Comparison of ENCODE assay signal across 8 mouse cellular contexts in genomic region chr5:140790392-140790791, GRCm38 (mm10). TPM values are rescaled to one million over a fixed set of nuclear protein-coding genes. Genes with fewer than 3 reads are reported as not detected.
A peak's percentile ranks its signal among the peaks of the same experiment; 100 is the strongest.
DNase-seq lines count a peak whose midpoint lies in the region; ATAC-seq and TF ChIP-seq lines count a peak whose summit lies in the region.

No protein-coding gene starts in this region.

- H3K27ac ChIP-seq in kidney, embryonic 14.5 days (ENCODE audit: low read depth, low read length), result peak overlapping the region; percentile 81; the same call in 1 of the 2 replicates
- peak overlapping the region; percentile 88 for H3K27ac ChIP-seq in hindbrain, postnatal 0 days
- peak overlapping the region; percentile 87 for H3K27ac ChIP-seq in midbrain, embryonic 14.5 days (replicated peaks; ENCODE audit: low read depth, low read length)

- no peak overlapping the region for H3K9ac ChIP-seq in kidney, embryonic 14.5 days (ENCODE audit: low read depth, low read length)
- H3K9ac ChIP-seq in hindbrain, postnatal 0 days (replicated peaks; ENCODE audit: low read length), result no peak overlapping the region
- H3K9ac ChIP-seq in midbrain, embryonic 14.5 days (replicated peaks; ENCODE audit: low read length), result no peak overlapping the region

- no peak for TF ChIP-seq POLR2A in brain, embryonic 14.5 days (IDR thresholded peaks at IDR 0.05; ENCODE audit: borderline replicate concordance, extremely low read depth, insufficient read depth, insufficient read length, poor library complexity, severe bottlenecking)

- no peaks in the 10 kb centered on the region for H3K27me3 ChIP-seq in kidney, embryonic 14.5 days (ENCODE audit: control insufficient read depth, insufficient read depth, low read length)
- no peaks in the 10 kb centered on the region for H3K27me3 ChIP-seq in hindbrain, postnatal 0 days (ENCODE audit: insufficient read depth, low read length)
- no peaks in the 10 kb centered on the region for H3K27me3 ChIP-seq in midbrain, embryonic 14.5 days (ENCODE audit: control insufficient read depth, insufficient read depth, low read length)

- WGBS in kidney, embryonic 14.5 days, result 35% methylated on average over 2 of the region's 2 CpGs
- WGBS in hindbrain, postnatal 0 days, result 17% methylated on average over 2 of the region's 2 CpGs
- WGBS in midbrain, embryonic 14.5 days, result 70% methylated on average over 2 of the region's 2 CpGs

- H3K4me2 ChIP-seq in kidney, embryonic 14.5 days (replicated peaks; ENCODE audit: low read depth, low read length), result no peak overlapping the region
- H3K4me2 ChIP-seq in hindbrain, postnatal 0 days (ENCODE audit: low read depth, low read length), result no peak overlapping the region
- H3K4me2 ChIP-seq in midbrain, embryonic 14.5 days (ENCODE audit: low read length), result no peak overlapping the region

- no peaks in the 10 kb centered on the region for H3K9me3 ChIP-seq in kidney, embryonic 14.5 days (ENCODE audit: control insufficient read depth, low read length)
- H3K9me3 ChIP-seq in hindbrain, postnatal 0 days (ENCODE audit: low read length), result no peaks in the 10 kb centered on the region
- H3K9me3 ChIP-seq in midbrain, embryonic 14.5 days (ENCODE audit: control insufficient read depth, low read length), result no peaks in the 10 kb centered on the region

- H3K4me1 ChIP-seq in kidney, embryonic 14.5 days (ENCODE audit: control insufficient read depth, insufficient read depth, low read length), result peaks cover 21% of the 10 kb centered on the region
- H3K4me1 ChIP-seq in hindbrain, postnatal 0 days (ENCODE audit: insufficient read depth, low read length), result peaks cover 48% of the 10 kb centered on the region
- peaks cover 33% of the 10 kb centered on the region for H3K4me1 ChIP-seq in midbrain, embryonic 14.5 days (ENCODE audit: control insufficient read depth, insufficient read depth, low read length)

- peaks cover under 1% of the 10 kb centered on the region; the same call in 1 of the 2 replicates for H3K36me3 ChIP-seq in kidney, embryonic 14.5 days (ENCODE audit: control insufficient read depth, insufficient read depth, low read length)
- peaks cover under 1% of the 10 kb centered on the region; the same call in 1 of the 2 replicates for H3K36me3 ChIP-seq in hindbrain, postnatal 0 days (ENCODE audit: insufficient read depth, low read length)
- peaks cover 1% of the 10 kb centered on the region; the same call in 1 of the 2 replicates for H3K36me3 ChIP-seq in midbrain, embryonic 14.5 days (ENCODE audit: control insufficient read depth, insufficient read depth, low read length)

- DNase-seq in kidney, postnatal 36 days, result no peak
- DNase-seq in brain, embryonic 14.5 days (ENCODE audit: low read depth), result peak; percentile 43
- no peak for DNase-seq in hindbrain, postnatal 0 days (ENCODE audit: low spot score)
- peak; percentile 42 for DNase-seq in midbrain, embryonic 14.5 days
- no peak for DNase-seq in frontal cortex, postnatal 25 days (ENCODE audit: low spot score in 2 of 2)
- DNase-seq in cerebellum, adult 18-20 months, result no peak

- H3K4me3 ChIP-seq in kidney, embryonic 14.5 days (ENCODE audit: low read length), result no peak overlapping the region
- no peak overlapping the region for H3K4me3 ChIP-seq in hindbrain, postnatal 0 days (ENCODE audit: low read length)
- no peak overlapping the region for H3K4me3 ChIP-seq in midbrain, embryonic 14.5 days (replicated peaks; ENCODE audit: low read depth, low read length)

- ATAC-seq in kidney, embryonic 14.5 days (ENCODE audit: low FRiP score, low TSS enrichment), result no peak
- ATAC-seq in hindbrain, postnatal 0 days, result no peak
- no peak for ATAC-seq in midbrain, embryonic 14.5 days (ENCODE audit: low FRiP score, low TSS enrichment)
- ATAC-seq in megakaryocyte-erythroid progenitor cell, adult 5-6 weeks (replicated peaks; ENCODE audit: low FRiP score, low TSS enrichment, poor library complexity, severe bottlenecking), result no peak

- TF ChIP-seq CTCF in brain, embryonic 14.5 days (IDR thresholded peaks at IDR 0.05; ENCODE audit: borderline replicate concordance, extremely low read depth, insufficient read depth, insufficient read length), result no peak
- no peak for TF ChIP-seq CTCF in hindbrain, postnatal 0 days (IDR thresholded peaks at IDR 0.05; ENCODE audit: low read depth)

RNA-seq across cellular contexts. Expression of gene Gna12, which starts 39.8 kb away (rescaled TPM):
- polyA plus RNA-seq in kidney, embryonic 14.5 days (2014; fragmentation: Nextera tagmentation; extraction: Ambion mirVana), result 20.4 and 22.1 TPM in 2 replicates
- polyA plus RNA-seq in brain, embryonic 14.5 days (2012; rRNA removed), result 96.8 and 122 TPM in 2 replicates
- 201 and 208 TPM in 2 replicates for total RNA-seq in hindbrain, postnatal 0 days (2014; rRNA removed)
- 32.8 and 35.9 TPM in 2 replicates for polyA plus RNA-seq in hindbrain, postnatal 0 days (2015; fragmentation: Nextera tagmentation; extraction: Ambion mirVana)
- polyA plus RNA-seq in midbrain, embryonic 14.5 days (2014; fragmentation: Nextera tagmentation; extraction: Ambion mirVana), result 21.6 and 22.5 TPM in 2 replicates
- total RNA-seq in megakaryocyte-erythroid progenitor cell, adult 5-6 weeks (2014; fragmentation: Nextera tagmentation), result 54.8 and 74.3 TPM in 2 replicates
- 27.8 and 37.6 TPM in 2 replicates for total RNA-seq in megakaryocyte-erythroid progenitor cell, adult 5-6 weeks (2017)

Comparison
In these comparisons a context has a peak if more than half of its experiments do, and no peak if none do; other contexts are left out.
1. DNase-seq: peak in brain, embryonic 14.5 days (single experiment) and midbrain, embryonic 14.5 days (single experiment); none in kidney, postnatal 36 days (0 of 2), hindbrain, postnatal 0 days (single experiment), frontal cortex, postnatal 25 days (0 of 2) and cerebellum, adult 18-20 months (0 of 2).
2. Peak in every context shown above with its lines, with median percentiles within 50 percentile points of each other: H3K27ac ChIP-seq.